Mouse (Mus musculus) heart, embryonic 10.5 days (tissue): ENCODE data around the gene Gm28035. TPM values are rescaled to one million over a fixed set of nuclear protein-coding genes. Genes with fewer than 3 reads are reported as not detected.

Source experiments
- DNase-seq: peaks from one replicate; pipeline ENCODE4 v3.0.0-alpha.2; 2017; ENCODE audit warnings: low spot score
- H3K27ac ChIP-seq: fragments of 300-500 bp; sonication (generic); 2 replicates; pipeline ENCODE4 v1.5.1; 2016; ENCODE audit warnings: mild to moderate bottlenecking
- H3K27me3 ChIP-seq: fragments of 300-500 bp; sonication (generic); 2 replicates; pipeline ENCODE4 v1.6.1; 2016; ENCODE audit warnings: mild to moderate bottlenecking; ENCODE audit not compliant: poor library complexity, insufficient read depth, severe bottlenecking
- H3K36me3 ChIP-seq: fragments of 300-500 bp; sonication (generic); 2 replicates; pipeline ENCODE4 v1.6.1; 2016; ENCODE audit warnings: mild to moderate bottlenecking, moderate library complexity
- H3K4me1 ChIP-seq: fragments of 300-500 bp; sonication (generic); 2 replicates; pipeline ENCODE4 v1.6.1; 2016; ENCODE audit warnings: mild to moderate bottlenecking
- H3K4me3 ChIP-seq: fragments of 300-500 bp; sonication (generic); 2 replicates; pipeline ENCODE4 v1.5.1; 2016; ENCODE audit warnings: mild to moderate bottlenecking, moderate library complexity
- H3K9me3 ChIP-seq: fragments of 300-500 bp; sonication (generic); 2 replicates; pipeline ENCODE4 v1.6.1; 2016; ENCODE audit warnings: mild to moderate bottlenecking, moderate library complexity
- WGBS: fragments of 180-500 bp; shearing (Covaris S2); methylation state at CpG from one replicate; pipeline ENCODE4 v1.1.7; 2016; 5-methylcytosine and 5-hydroxymethylcytosine counted together
- polyA plus RNA-seq: library from polyadenylated mRNA; unstranded; fragments of >200 nt; fragmentation: Nextera tagmentation; extraction: Ambion mirVana; gene quantifications from 2 replicates; pipeline ENCODE4 v1.2.1, GENCODE M21; 2016

The Gm28035 gene
- polyA plus RNA-seq, 1 experiment from 2014 or later, result 0.19 TPM

GRCm38 (mm10) chr2:30258600-30258999 lies 18.2 kb downstream of the Gm28035 start:
- no peaks in the 10 kb centered on the region for H3K27me3 ChIP-seq
- H3K9me3 ChIP-seq, result no peaks in the 10 kb centered on the region
- 57% methylated on average over 4 of the region's 4 CpGs for WGBS
- H3K4me1 ChIP-seq, result peaks cover 32% of the 10 kb centered on the region
- peaks cover 90% of the 10 kb centered on the region for H3K36me3 ChIP-seq
- H3K27ac ChIP-seq, result peak overlapping the region; percentile 42; the same call in 1 of the 2 replicates
- 0 out of 2 replicates have a peak overlapping the region, but pooled peaks have one; percentile 3 for H3K4me3 ChIP-seq
- DNase-seq, result no peak

GRCm38 (mm10) chr2:30259131-30260064 lies 19.0 kb downstream of the Gm28035 start:
- H3K9me3 ChIP-seq, result no peaks in the 10 kb centered on the region
- H3K36me3 ChIP-seq, result peaks cover 96% of the 10 kb centered on the region
- DNase-seq, result no peak
- no peak overlapping the region for H3K4me3 ChIP-seq
- H3K27ac ChIP-seq, result peak overlapping the region; percentile 42
- peaks cover 31% of the 10 kb centered on the region for H3K4me1 ChIP-seq
- H3K27me3 ChIP-seq, result no peaks in the 10 kb centered on the region
- WGBS, result 78% methylated on average over 15 of the region's 15 CpGs

GRCm38 (mm10) chr2:30261064-30261736 lies 20.8 kb downstream of the Gm28035 start:
- Histone ChIP-seq H3K27me3 (no peaks in the 10 kb centered on the region), H3K36me3 (peaks cover 85% of the 10 kb centered on the region), H3K9me3 (no peaks in the 10 kb centered on the region), H3K4me1 (peaks cover 49% of the 10 kb centered on the region), H3K27ac (no peak overlapping the region), H3K4me3 (no peak overlapping the region)
- 82% methylated on average over 4 of the region's 4 CpGs for WGBS
- no peak for DNase-seq

- Histone ChIP-seq H3K4me1 (peaks cover 58% of the 10 kb centered on the region), H3K27ac (peak overlapping the region; percentile 24; the same call in 1 of the 2 replicates), H3K36me3 (peaks cover 75% of the 10 kb centered on the region), H3K4me3 (no peak overlapping the region), H3K27me3 (no peaks in the 10 kb centered on the region), H3K9me3 (no peaks in the 10 kb centered on the region)
- 89% methylated on average over 18 of the region's 18 CpGs for WGBS
- DNase-seq, result no peak
Observed at GRCm38 (mm10) chr2:30261921-30262839, 21.8 kb downstream of the Gm28035 start.

GRCm38 (mm10) chr2:30262840-30263441 lies 22.6 kb downstream of the Gm28035 start:
- no peak for DNase-seq
- Histone ChIP-seq H3K9me3 (no peaks in the 10 kb centered on the region), H3K4me1 (peaks cover 53% of the 10 kb centered on the region), H3K36me3 (peaks cover 67% of the 10 kb centered on the region), H3K4me3 (no peak overlapping the region), H3K27me3 (no peaks in the 10 kb centered on the region), H3K27ac (no peak overlapping the region)
- 57% methylated on average over 4 of the region's 4 CpGs for whole genome bisulfite sequencing

- no peaks in the 10 kb centered on the region for H3K9me3 ChIP-seq
- H3K36me3 ChIP-seq, result peaks cover 58% of the 10 kb centered on the region
- 87% methylated on average over 6 of the region's 6 CpGs for WGBS
- 0 out of 2 replicates have a peak overlapping the region, but pooled peaks have one; percentile 10 for H3K27ac ChIP-seq
- no peaks in the 10 kb centered on the region for H3K27me3 ChIP-seq
- no peak for DNase-seq
- no peak overlapping the region for H3K4me3 ChIP-seq
- H3K4me1 ChIP-seq, result peaks cover 48% of the 10 kb centered on the region
Observed at GRCm38 (mm10) chr2:30263811-30264210, 23.4 kb downstream of the Gm28035 start.

GRCm38 (mm10) chr2:30264671-30265519 lies 24.5 kb downstream of the Gm28035 start:
- Histone ChIP-seq H3K9me3 (no peaks in the 10 kb centered on the region), H3K36me3 (peaks cover 48% of the 10 kb centered on the region), H3K4me1 (peaks cover 43% of the 10 kb centered on the region), H3K27ac (peak overlapping the region; percentile 85), H3K27me3 (no peaks in the 10 kb centered on the region), H3K4me3 (no peak overlapping the region)
- no peak for DNase-seq
- WGBS, result 73% methylated on average over 7 of the region's 7 CpGs

- no peak for DNase-seq
- 23% methylated on average over 5 of the region's 5 CpGs for WGBS
- Histone ChIP-seq H3K4me3 (peak within 1 kb of the TSS; percentile 29), H3K36me3 (peaks cover 38% of the 10 kb centered on the region), H3K4me1 (peaks cover 46% of the 10 kb centered on the region), H3K9me3 (no peaks in the 10 kb centered on the region), H3K27ac (peak within 1 kb of the TSS; percentile 85), H3K27me3 (no peaks in the 10 kb centered on the region)
Observed at GRCm38 (mm10) chr2:30265767-30266253, 25.4 kb downstream of the Gm28035 start, which contains the start of gene Phyhd1. Phyhd1 (plus strand) TSS chr2:30266203.

- no peaks in the 10 kb centered on the region for H3K27me3 ChIP-seq
- peaks cover 46% of the 10 kb centered on the region for H3K4me1 ChIP-seq
- H3K4me3 ChIP-seq, result peak overlapping the region; percentile 29
- H3K27ac ChIP-seq, result peak overlapping the region; percentile 85
- DNase-seq, result no peak
- no peaks in the 10 kb centered on the region for H3K9me3 ChIP-seq
- H3K36me3 ChIP-seq, result peaks cover 32% of the 10 kb centered on the region
- WGBS, result 18% methylated on average over 4 of the region's 4 CpGs
Observed at GRCm38 (mm10) chr2:30266392-30266941, 26.1 kb downstream of the Gm28035 start.

GRCm38 (mm10) chr2:30267466-30267865 lies 27.1 kb downstream of the Gm28035 start:
- no peak overlapping the region for H3K4me3 ChIP-seq
- DNase-seq, result no peak
- peaks cover 22% of the 10 kb centered on the region for H3K36me3 ChIP-seq
- no peak overlapping the region for H3K27ac ChIP-seq
- 93% methylated on average over 2 of the region's 2 CpGs for WGBS
- H3K9me3 ChIP-seq, result no peaks in the 10 kb centered on the region
- no peaks in the 10 kb centered on the region for H3K27me3 ChIP-seq
- peaks cover 46% of the 10 kb centered on the region for H3K4me1 ChIP-seq

GRCm38 (mm10) chr2:30268371-30268770 lies 28.0 kb downstream of the Gm28035 start:
- H3K4me3 ChIP-seq, result no peak overlapping the region
- H3K27ac ChIP-seq, result peak overlapping the region; percentile 52
- H3K9me3 ChIP-seq, result no peaks in the 10 kb centered on the region
- WGBS, result 46% methylated on average over 4 of the region's 4 CpGs
- H3K36me3 ChIP-seq, result peaks cover 18% of the 10 kb centered on the region
- DNase-seq, result no peak
- no peaks in the 10 kb centered on the region for H3K27me3 ChIP-seq
- peaks cover 42% of the 10 kb centered on the region for H3K4me1 ChIP-seq
